Mouse (Mus musculus): ENCODE measurements around the gene Tdrd7. TPM values are rescaled to one million over a fixed set of nuclear protein-coding genes. Genes with fewer than 3 reads are reported as not detected.
A peak's percentile ranks its signal among the peaks of the same experiment; 100 is the strongest.

Tdrd7 gene
- total and polyA plus RNA-seq, 2 experiments = 10.9 to 27.8 TPM

GRCm38 (mm10) chr4:46063841-46064240, 98.7 kb downstream of the Tdrd7 start:
- no peaks in the 10 kb centered on the region for H3K36me3 ChIP-seq (ENCODE audit: control insufficient read depth, insufficient read depth, low read length)
- H3K9ac ChIP-seq (ENCODE audit: low read depth, low read length) = no peak overlapping the region
- H3K27ac ChIP-seq (replicated peaks; ENCODE audit: insufficient read depth, low read depth, low read length) = no peak overlapping the region
- H3K27me3 ChIP-seq (ENCODE audit: control insufficient read depth, insufficient read depth, low read length) = no peaks in the 10 kb centered on the region
- no peaks in the 10 kb centered on the region for H3K79me2 ChIP-seq (ENCODE audit: control insufficient read depth, insufficient read depth, low read length)
- H3K4me3 ChIP-seq (ENCODE audit: insufficient read depth, low read depth, low read length) = no peak overlapping the region
- TF ChIP-seq CTCF (IDR thresholded peaks at IDR 0.05; ENCODE audit: low read depth, low read length) = no peak
- DNase-seq (ENCODE audit: extremely low read depth, low read depth, low spot score) = no peak
- no peaks in the 10 kb centered on the region for H3K4me1 ChIP-seq (ENCODE audit: control insufficient read depth, insufficient read depth, low read length)
- 80% methylated on average over 4 of the region's 4 CpGs for WGBS

- Histone ChIP-seq H3K9ac (ENCODE audit: low read depth, low read length) (no peak overlapping the region), H3K27me3 (ENCODE audit: control insufficient read depth, insufficient read depth, low read length) (no peaks in the 10 kb centered on the region), H3K4me3 (ENCODE audit: insufficient read depth, low read depth, low read length) (no peak overlapping the region), H3K36me3 (ENCODE audit: control insufficient read depth, insufficient read depth, low read length) (no peaks in the 10 kb centered on the region), H3K27ac (replicated peaks; ENCODE audit: insufficient read depth, low read depth, low read length) (no peak overlapping the region), H3K4me1 (ENCODE audit: control insufficient read depth, insufficient read depth, low read length) (no peaks in the 10 kb centered on the region), H3K79me2 (ENCODE audit: control insufficient read depth, insufficient read depth, low read length) (no peaks in the 10 kb centered on the region)
- WGBS = 44% methylated on average over 8 of the region's 8 CpGs
- DNase-seq (ENCODE audit: extremely low read depth, low read depth, low spot score) = peak; percentile 3
- TF ChIP-seq POLR2A (IDR thresholded peaks at IDR 0.05; ENCODE audit: extremely low read depth, insufficient read depth, low read length) (no peak), CTCF (IDR thresholded peaks at IDR 0.05; ENCODE audit: low read depth, low read length) (no peak)
Observed at GRCm38 (mm10) chr4:46064263-46064662, 99.1 kb downstream of the Tdrd7 start.

- Histone ChIP-seq H3K9ac (ENCODE audit: low read depth, low read length) (no peak overlapping the region), H3K27me3 (ENCODE audit: control insufficient read depth, insufficient read depth, low read length) (no peaks in the 10 kb centered on the region), H3K79me2 (ENCODE audit: control insufficient read depth, insufficient read depth, low read length) (no peaks in the 10 kb centered on the region), H3K4me3 (ENCODE audit: insufficient read depth, low read depth, low read length) (no peak overlapping the region), H3K27ac (replicated peaks; ENCODE audit: insufficient read depth, low read depth, low read length) (no peak overlapping the region), H3K36me3 (ENCODE audit: control insufficient read depth, insufficient read depth, low read length) (no peaks in the 10 kb centered on the region), H3K4me1 (ENCODE audit: control insufficient read depth, insufficient read depth, low read length) (no peaks in the 10 kb centered on the region)
- no peak for DNase-seq (ENCODE audit: extremely low read depth, low read depth, low spot score)
- TF ChIP-seq CTCF (IDR thresholded peaks at IDR 0.05; ENCODE audit: low read depth, low read length) = no peak
- TF ChIP-seq POLR2A (IDR thresholded peaks at IDR 0.05; ENCODE audit: extremely low read depth, insufficient read depth, low read length) = no peak
- WGBS = 62% methylated on average over 3 of the region's 3 CpGs
Observed at GRCm38 (mm10) chr4:46064961-46065360, 99.8 kb downstream of the Tdrd7 start.

- Histone ChIP-seq H3K79me2 (ENCODE audit: control insufficient read depth, insufficient read depth, low read length) (no peaks in the 10 kb centered on the region), H3K4me3 (ENCODE audit: insufficient read depth, low read depth, low read length) (no peak overlapping the region), H3K9ac (ENCODE audit: low read depth, low read length) (no peak overlapping the region), H3K27me3 (ENCODE audit: control insufficient read depth, insufficient read depth, low read length) (no peaks in the 10 kb centered on the region), H3K36me3 (ENCODE audit: control insufficient read depth, insufficient read depth, low read length) (no peaks in the 10 kb centered on the region), H3K27ac (replicated peaks; ENCODE audit: insufficient read depth, low read depth, low read length) (no peak overlapping the region), H3K4me1 (ENCODE audit: control insufficient read depth, insufficient read depth, low read length) (no peaks in the 10 kb centered on the region)
- no peak for TF ChIP-seq POLR2A (IDR thresholded peaks at IDR 0.05; ENCODE audit: extremely low read depth, insufficient read depth, low read length)
- TF ChIP-seq CTCF (IDR thresholded peaks at IDR 0.05; ENCODE audit: low read depth, low read length) = no peak
- WGBS = 64% methylated on average over 8 of the region's 8 CpGs
- no peak for DNase-seq (ENCODE audit: extremely low read depth, low read depth, low spot score)
Observed at GRCm38 (mm10) chr4:46065695-46066340, 100.7 kb downstream of the Tdrd7 start.

GRCm38 (mm10) chr4:46068060-46068459, 102.9 kb downstream of the Tdrd7 start:
- H3K4me1 ChIP-seq (ENCODE audit: control insufficient read depth, insufficient read depth, low read length) = no peaks in the 10 kb centered on the region
- H3K79me2 ChIP-seq (ENCODE audit: control insufficient read depth, insufficient read depth, low read length) = no peaks in the 10 kb centered on the region
- H3K27me3 ChIP-seq (ENCODE audit: control insufficient read depth, insufficient read depth, low read length) = no peaks in the 10 kb centered on the region
- no peak for TF ChIP-seq POLR2A (IDR thresholded peaks at IDR 0.05; ENCODE audit: extremely low read depth, insufficient read depth, low read length)
- TF ChIP-seq CTCF (IDR thresholded peaks at IDR 0.05; ENCODE audit: low read depth, low read length) = no peak
- no peak overlapping the region for H3K4me3 ChIP-seq (ENCODE audit: insufficient read depth, low read depth, low read length)
- no peak for DNase-seq (ENCODE audit: extremely low read depth, low read depth, low spot score)
- WGBS = 75% methylated on average over 3 of the region's 3 CpGs
- H3K27ac ChIP-seq (replicated peaks; ENCODE audit: insufficient read depth, low read depth, low read length) = no peak overlapping the region
- H3K36me3 ChIP-seq (ENCODE audit: control insufficient read depth, insufficient read depth, low read length) = no peaks in the 10 kb centered on the region
- H3K9ac ChIP-seq (ENCODE audit: low read depth, low read length) = no peak overlapping the region

GRCm38 (mm10) chr4:46068573-46068972, 103.4 kb downstream of the Tdrd7 start:
- DNase-seq (ENCODE audit: extremely low read depth, low read depth, low spot score) = no peak
- 77% methylated on average over 1 of the region's 1 CpGs for WGBS
- no peak for TF ChIP-seq CTCF (IDR thresholded peaks at IDR 0.05; ENCODE audit: low read depth, low read length)
- TF ChIP-seq POLR2A (IDR thresholded peaks at IDR 0.05; ENCODE audit: extremely low read depth, insufficient read depth, low read length) = no peak
- no peak overlapping the region for H3K9ac ChIP-seq (ENCODE audit: low read depth, low read length)
- no peaks in the 10 kb centered on the region for H3K4me1 ChIP-seq (ENCODE audit: control insufficient read depth, insufficient read depth, low read length)
- no peaks in the 10 kb centered on the region for H3K27me3 ChIP-seq (ENCODE audit: control insufficient read depth, insufficient read depth, low read length)
- no peak overlapping the region for H3K27ac ChIP-seq (replicated peaks; ENCODE audit: insufficient read depth, low read depth, low read length)
- no peaks in the 10 kb centered on the region for H3K36me3 ChIP-seq (ENCODE audit: control insufficient read depth, insufficient read depth, low read length)
- H3K4me3 ChIP-seq (ENCODE audit: insufficient read depth, low read depth, low read length) = no peak overlapping the region
- H3K79me2 ChIP-seq (ENCODE audit: control insufficient read depth, insufficient read depth, low read length) = no peaks in the 10 kb centered on the region
